Mouse (Mus musculus): Measurements from ENCODE around the gene Rheb.

DNA sequence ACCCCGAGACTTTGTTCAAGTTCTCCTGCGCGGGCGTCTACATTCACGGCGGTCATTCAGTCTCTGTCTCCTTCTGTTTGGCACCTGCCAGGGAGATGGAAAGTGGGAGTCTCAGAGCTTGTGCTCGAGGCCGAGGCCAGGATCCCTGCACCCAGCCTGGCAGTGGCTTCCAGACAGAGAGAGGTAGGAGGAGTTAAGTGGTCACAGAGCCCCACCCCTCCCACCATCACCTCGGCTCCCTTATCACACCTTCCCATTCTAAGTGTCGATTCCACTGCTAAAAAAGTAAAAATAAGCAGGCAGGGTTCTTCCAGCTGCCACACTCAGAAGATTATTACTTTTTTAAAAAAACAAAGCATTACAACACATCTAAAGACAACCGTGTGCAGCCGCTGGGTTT lies 21.4 kb upstream of the Rheb start:
- TF ChIP-seq GATA1 (IDR thresholded peaks at IDR 0.05; ENCODE audit: borderline replicate concordance, low read length): no peak
- no peak for TF ChIP-seq FLI1 (IDR thresholded peaks at IDR 0.05; ENCODE audit: low read length)
